Mouse (Mus musculus): ENCODE data around the gene Vmn2r81.
"Not testable (repeated sequence)": the region's sequence is repeated elsewhere in the genome, so short reads cannot be mapped to it uniquely, and the experiment has no call there.

Vmn2r81 gene

GRCm38 (mm10) chr10:79247392-79247791 lies at the start of gene Vmn2r81:
Vmn2r81 (plus strand) TSS chr10:79247692.
- DNase-seq (ENCODE audit: low spot score in 2 of 2), result not testable (repeated sequence)

GRCm38 (mm10) chr10:79199973-79200372 lies 47.5 kb upstream of the Vmn2r81 start:
- not testable (repeated sequence) for DNase-seq (ENCODE audit: low spot score in 2 of 2)

GRCm38 (mm10) chr10:79220432-79220831 lies 27.1 kb upstream of the Vmn2r81 start:
- no peak for DNase-seq (ENCODE audit: low spot score in 2 of 2)

GRCm38 (mm10) chr10:79221606-79222005 lies 25.9 kb upstream of the Vmn2r81 start:
- DNase-seq (ENCODE audit: low spot score in 2 of 2), result no peak

- DNase-seq (ENCODE audit: low spot score in 2 of 2), result no peak
Observed at GRCm38 (mm10) chr10:79222214-79222613, 25.3 kb upstream of the Vmn2r81 start.

GRCm38 (mm10) chr10:79322033-79322736 lies 74.7 kb downstream of the Vmn2r81 start:
- not testable (repeated sequence) for DNase-seq (ENCODE audit: low spot score in 2 of 2)

- no peak for DNase-seq (ENCODE audit: low spot score in 2 of 2)
Observed at GRCm38 (mm10) chr10:79322737-79323086, 75.2 kb downstream of the Vmn2r81 start.
